Mouse (Mus musculus) ES-E14 (cell line): ENCODE measurements around the gene Ralgps1. TPM values are rescaled to one million over a fixed set of nuclear protein-coding genes. Genes with fewer than 3 reads are reported as not detected.

Experiments
- DNase-seq: peaks from one replicate; pipeline ENCODE4 v3.0.0-alpha.2; 2013; ENCODE audit warnings: low read depth, low spot score
- H3K27ac ChIP-seq: 2 replicates; pipeline ENCODE4 v1.5.1; 2012; ENCODE audit warnings: low read depth, mild to moderate bottlenecking, low read length, moderate library complexity, mixed read lengths; ENCODE audit not compliant: poor library complexity, insufficient read depth, severe bottlenecking
- H3K36me3 ChIP-seq: 2 replicates; pipeline ENCODE4 v1.6.1; 2012; ENCODE audit warnings: mild to moderate bottlenecking, low read length, moderate library complexity, mixed read lengths; ENCODE audit not compliant: control insufficient read depth, poor library complexity, insufficient read depth, severe bottlenecking
- H3K4me1 ChIP-seq, 2 experiments: fragments of 150-350 bp in 1 of 2; sonication (generic) in 1 of 2; 2 replicates each; pipeline ENCODE4 v1.6.1; 2012; ENCODE audit warnings: low read length in 2 of 2, mild to moderate bottlenecking in 1 of 2, mixed read lengths in 1 of 2; ENCODE audit not compliant: control insufficient read depth in 2 of 2, insufficient read depth in 2 of 2, poor library complexity in 1 of 2
- H3K4me3 ChIP-seq, 2 experiments: fragments of 150-350 bp in 1 of 2; sonication (generic) in 1 of 2; 2 replicates each; pipeline ENCODE4 v1.5.1; 2012; ENCODE audit warnings: low read length in 2 of 2, low read depth in 1 of 2, mild to moderate bottlenecking in 1 of 2, mixed read lengths in 1 of 2; ENCODE audit not compliant: insufficient read depth in 1 of 2, poor library complexity in 1 of 2, severe bottlenecking in 1 of 2
- H3K9ac ChIP-seq: 2 replicates; pipeline ENCODE4 v1.6.1; 2012; ENCODE audit warnings: low read depth, mild to moderate bottlenecking, low read length, mixed read lengths; ENCODE audit not compliant: poor library complexity, insufficient read depth, severe bottlenecking
- H3K9me3 ChIP-seq: fragments of 150-350 bp; sonication (generic); 2 replicates; pipeline ENCODE4 v1.6.1; 2012; ENCODE audit warnings: low read depth, mild to moderate bottlenecking, low read length; ENCODE audit not compliant: control insufficient read depth, insufficient read depth
- CHD2 ChIP-seq: IDR thresholded peaks from 2 replicates; pipeline ENCODE4 v1.6.1; 2014; ENCODE audit warnings: mild to moderate bottlenecking, low read depth, low read length, inconsistent platforms
- HCFC1 ChIP-seq: IDR thresholded peaks from 2 replicates; pipeline ENCODE4 v1.6.1; 2012; ENCODE audit warnings: low read length, inconsistent platforms, borderline replicate concordance; ENCODE audit not compliant: insufficient read depth
- MAFK ChIP-seq: IDR thresholded peaks from 2 replicates; pipeline ENCODE4 v1.6.1; 2014; ENCODE audit warnings: mild to moderate bottlenecking, low read depth, low read length, inconsistent platforms; ENCODE audit not compliant: insufficient read depth
- ZC3H11A ChIP-seq: IDR thresholded peaks from 2 replicates; pipeline ENCODE4 v1.6.1; 2012; ENCODE audit warnings: low read depth, mild to moderate bottlenecking, inconsistent platforms, low read length, borderline replicate concordance
- ZNF384 ChIP-seq: IDR thresholded peaks from 2 replicates; pipeline ENCODE4 v1.6.1; 2012; ENCODE audit warnings: low read depth, low read length, inconsistent platforms
- in situ Hi-C, 2 experiments: fragments of 600-800 bp; cut with MboI; formaldehyde crosslinking; loops; one replicate each; pipeline ENCODE4 v1.15.1; 2025; ENCODE audit warnings: low sequenced_read_pairs in 2 of 2, inconsistent platforms in 1 of 2; ENCODE audit not compliant: unreplicated experiment in 2 of 2
- total RNA-seq: library from RNA; depleted of rRNA; stranded (reverse); fragments of 300-350 nt; gene quantifications from 2 replicates; pipeline ENCODE4 v1.2.3, GENCODE M21; 2012

The Ralgps1 gene
- total RNA-seq, 1 experiment = 5.4 TPM

- Histone ChIP-seq H3K9me3 (no peaks in the 10 kb centered on the region), H3K27ac (no peak overlapping the region), H3K36me3 (no peaks in the 10 kb centered on the region), H3K4me1 (no peaks in the 10 kb centered on the region), H3K9ac (no peak overlapping the region), H3K4me3 (no peak overlapping the region)
- no peak for DNase-seq
- in situ Hi-C loops = no loop called here
- TF ChIP-seq MAFK (no peak), CHD2 (no peak), ZC3H11A (no peak), HCFC1 (no peak), ZNF384 (no peak)
Observed at GRCm38 (mm10) chr2:33254318-33254985, 116.8 kb downstream of the Ralgps1 start.

GRCm38 (mm10) chr2:33253572-33254190 lies 117.6 kb downstream of the Ralgps1 start:
- in situ Hi-C loops = no loop called here
- H3K27ac ChIP-seq = no peak overlapping the region
- no peaks in the 10 kb centered on the region for H3K4me1 ChIP-seq

GRCm38 (mm10) chr2:33252751-33253150 lies 118.5 kb downstream of the Ralgps1 start:
- Histone ChIP-seq H3K4me3 (no peak overlapping the region), H3K9ac (no peak overlapping the region), H3K9me3 (no peaks in the 10 kb centered on the region), H3K36me3 (no peaks in the 10 kb centered on the region; the same call in 1 of the 2 replicates), H3K27ac (no peak overlapping the region), H3K4me1 (no peaks in the 10 kb centered on the region)
- no peak for DNase-seq
- in situ Hi-C loops = no loop called here
- no peak for TF ChIP-seq ZNF384
- TF ChIP-seq ZC3H11A = no peak
- no peak for TF ChIP-seq MAFK

More at GRCm38 (mm10) chr2:33253572-33254190, 117.6 kb downstream of the Ralgps1 start:
- Histone ChIP-seq H3K4me3 (no peak overlapping the region), H3K9ac (no peak overlapping the region), H3K36me3 (no peaks in the 10 kb centered on the region; the same call in 1 of the 2 replicates), H3K9me3 (no peaks in the 10 kb centered on the region)
- no peak for DNase-seq
- TF ChIP-seq CHD2 (no peak), ZNF384 (no peak), MAFK (no peak)

GRCm38 (mm10) chr2:33249922-33250633 lies 121.2 kb downstream of the Ralgps1 start:
- TF ChIP-seq CHD2 (no peak), HCFC1 (no peak), ZC3H11A (no peak), MAFK (no peak), ZNF384 (no peak)
- Histone ChIP-seq H3K9me3 (no peaks in the 10 kb centered on the region), H3K4me3 (no peak overlapping the region), H3K27ac (no peak overlapping the region), H3K9ac (no peak overlapping the region), H3K36me3 (no peaks in the 10 kb centered on the region; the same call in 1 of the 2 replicates), H3K4me1 (no peaks in the 10 kb centered on the region)
- in situ Hi-C loops = no loop called here
- DNase-seq = no peak
